Mouse (Mus musculus) bone marrow, adult 2 months (tissue): ENCODE measurements around the gene Bcap29. TPM values are rescaled to one million over a fixed set of nuclear protein-coding genes. Genes with fewer than 3 reads are reported as not detected.

ENCODE experiments used
- H3K27ac ChIP-seq: fragments of 200-500 bp; 2 replicates; pipeline ENCODE4 v1.5.1; 2012; ENCODE audit warnings: low read depth, mild to moderate bottlenecking, control low read depth, inconsistent platforms, low read length; ENCODE audit not compliant: control insufficient read depth, poor library complexity, insufficient read depth
- H3K4me1 ChIP-seq: fragments of 200-500 bp; 2 replicates; pipeline ENCODE4 v1.6.1; 2011; ENCODE audit warnings: low read length; ENCODE audit not compliant: control insufficient read depth, insufficient read depth
- H3K4me3 ChIP-seq: fragments of 200-500 bp; replicated peaks from 2 replicates; pipeline ENCODE3; 2011; ENCODE audit warnings: mild to moderate bottlenecking, low read depth, low read length, control low read depth; ENCODE audit not compliant: control insufficient read depth
- CTCF ChIP-seq: fragments of 200-500 bp; IDR thresholded peaks from 2 replicates; pipeline ENCODE4 v1.5.1; 2011; ENCODE audit warnings: low read length, control low read depth; ENCODE audit not compliant: control insufficient read depth, insufficient read depth
- POLR2A ChIP-seq: fragments of 200-500 bp; IDR thresholded peaks from 2 replicates; pipeline ENCODE4 v1.6.1; 2011; ENCODE audit warnings: low read depth, mild to moderate bottlenecking, control low read depth, low read length, borderline replicate concordance; ENCODE audit not compliant: control insufficient read depth
- WGBS: fragments of 180-500 bp; shearing (Covaris S2); methylation state at CpG from one replicate; pipeline ENCODE4 v1.1.7; 2018; 5-methylcytosine and 5-hydroxymethylcytosine counted together
- polyA plus RNA-seq: library from polyadenylated mRNA; stranded (reverse); fragments of >200 nt; gene quantifications from 2 replicates; pipeline ENCODE4 v1.2.4, GENCODE M21; 2011; ENCODE audit warnings: low replicate concordance; ENCODE audit not compliant: missing spikeins, insufficient read depth, insufficient read length

Gene Bcap29
- polyA plus RNA-seq, 1 experiment, result 12.6 TPM

GRCm38 (mm10) chr12:31560712-31561111 is 73.7 kb downstream of the Bcap29 start:
- TF ChIP-seq CTCF (no peak), POLR2A (no peak)
- Histone ChIP-seq H3K4me1 (no peaks in the 10 kb centered on the region), H3K4me3 (no peak overlapping the region), H3K27ac (no peak overlapping the region)
- WGBS, result 66% methylated on average over 5 of the region's 5 CpGs

DNA sequence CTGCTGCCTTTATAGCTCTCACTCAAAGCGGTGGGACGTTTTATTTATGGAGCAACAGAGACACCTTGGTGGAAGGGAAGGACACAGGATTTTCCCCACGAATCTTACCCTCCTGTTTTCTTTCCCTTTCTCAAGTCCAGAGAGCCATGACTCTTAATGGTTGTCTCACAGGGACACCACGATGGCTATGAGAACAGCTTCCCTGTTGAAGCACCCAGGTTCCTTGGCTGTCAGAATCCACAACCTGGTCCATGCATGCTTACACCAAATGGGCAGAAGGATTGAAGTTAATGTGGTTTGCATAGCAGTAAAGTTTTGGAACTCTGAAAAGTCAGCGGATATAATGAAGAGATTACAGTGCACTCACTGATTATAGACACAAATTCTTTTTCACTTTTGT is 74.5 kb downstream of the Bcap29 start:
- no peak overlapping the region for H3K27ac ChIP-seq
- no peak overlapping the region for H3K4me3 ChIP-seq
- TF ChIP-seq POLR2A (no peak), CTCF (no peak)
- WGBS, result 15% methylated on average over 5 of the region's 5 CpGs
- H3K4me1 ChIP-seq, result no peaks in the 10 kb centered on the region

DNA sequence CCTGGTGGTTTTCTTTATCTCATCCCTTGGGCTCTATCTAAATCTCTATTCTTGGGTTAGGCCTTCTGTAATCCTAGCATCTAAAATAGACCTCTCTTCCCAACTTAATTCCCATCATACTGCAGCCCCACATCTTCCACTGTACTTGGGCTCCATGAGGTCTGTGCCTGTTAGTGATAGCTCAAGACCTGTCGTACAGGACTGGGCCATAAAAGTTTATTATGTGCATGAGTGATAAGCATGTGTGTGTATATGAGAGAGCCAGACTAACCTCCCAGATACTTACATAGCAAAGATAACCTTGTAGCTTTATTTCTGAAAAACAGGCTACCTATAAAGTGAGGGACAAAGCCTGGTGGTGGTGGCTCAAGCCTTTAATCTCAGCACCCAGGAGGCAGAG is 80.1 kb downstream of the Bcap29 start:
- TF ChIP-seq CTCF (no peak), POLR2A (no peak)
- WGBS, result 83% methylated on average over 1 of the region's 1 CpGs
- Histone ChIP-seq H3K4me3 (no peak overlapping the region), H3K4me1 (no peaks in the 10 kb centered on the region), H3K27ac (no peak overlapping the region)

- TF ChIP-seq POLR2A (no peak), CTCF (no peak)
- WGBS, result 52% methylated on average over 1 of the region's 1 CpGs
- H3K4me1 ChIP-seq, result no peaks in the 10 kb centered on the region
Measured at GRCm38 (mm10) chr12:31551252-31551651, 83.2 kb downstream of the Bcap29 start.

GRCm38 (mm10) chr12:31546061-31546460 is 88.4 kb downstream of the Bcap29 start:
- Histone ChIP-seq H3K27ac (no peak overlapping the region), H3K4me3 (no peak overlapping the region), H3K4me1 (no peaks in the 10 kb centered on the region)
- 8% methylated on average over 1 of the region's 1 CpGs for WGBS
- TF ChIP-seq CTCF (no peak), POLR2A (no peak)

More at GRCm38 (mm10) chr12:31551252-31551651, 83.2 kb downstream of the Bcap29 start:
- Histone ChIP-seq H3K27ac (no peak overlapping the region), H3K4me3 (no peak overlapping the region)

DNA sequence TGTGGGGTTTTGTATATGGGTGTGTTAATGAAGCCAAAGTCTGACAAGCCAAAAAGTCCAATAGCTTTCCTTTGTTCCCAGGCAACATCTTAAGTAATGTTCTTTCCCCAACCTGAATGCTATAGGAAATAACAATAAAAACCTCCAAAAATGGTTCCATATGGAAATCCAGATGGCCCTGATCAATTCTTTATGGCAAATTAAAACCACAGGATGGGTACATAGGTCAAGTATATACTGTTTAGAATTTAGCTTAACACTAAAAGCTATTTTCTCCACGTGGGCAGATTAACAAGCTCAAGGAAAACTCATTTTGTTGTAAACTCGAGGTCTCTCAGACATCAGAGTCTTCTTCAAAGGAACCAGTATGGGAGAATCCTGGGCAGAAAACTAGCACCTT is 89.2 kb downstream of the Bcap29 start:
- H3K4me3 ChIP-seq, result no peak overlapping the region
- 54% methylated on average over 2 of the region's 2 CpGs for WGBS
- TF ChIP-seq POLR2A (no peak), CTCF (no peak)
- H3K27ac ChIP-seq, result no peak overlapping the region
- H3K4me1 ChIP-seq, result no peaks in the 10 kb centered on the region

DNA sequence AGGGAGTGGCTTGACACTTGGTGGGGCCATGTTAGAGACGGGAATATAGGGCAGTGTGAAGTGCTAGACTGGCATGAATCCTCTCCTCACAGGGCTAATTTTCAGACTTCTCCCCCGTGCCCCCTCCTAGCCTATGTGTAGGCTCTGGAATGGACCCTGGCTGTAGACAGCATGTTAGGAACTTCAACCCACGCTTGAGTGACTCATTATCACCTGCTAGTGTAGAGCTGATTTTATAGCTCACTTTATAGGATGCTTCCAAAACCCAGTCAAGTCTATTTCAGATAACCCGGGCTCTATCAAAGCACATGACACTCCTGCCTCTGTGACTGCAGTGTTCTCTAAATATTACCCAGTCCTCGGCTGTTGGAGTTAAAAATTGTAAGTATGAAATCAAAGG is 92.9 kb downstream of the Bcap29 start:
- TF ChIP-seq CTCF, result no peak
- no peak for TF ChIP-seq POLR2A
- no peak overlapping the region for H3K27ac ChIP-seq
- no peaks in the 10 kb centered on the region for H3K4me1 ChIP-seq
- WGBS, result 69% methylated on average over 5 of the region's 5 CpGs
- no peak overlapping the region for H3K4me3 ChIP-seq

Other genes starting within 250 kb of the Bcap29 start
- 2.9 and 6.1 TPM in 2 replicates for gene Slc26a3, start 243.8 kb downstream of the Bcap29 start, polyA plus RNA-seq
- gene Cbll1, start 135.0 kb downstream of the Bcap29 start, polyA plus RNA-seq, result 6.1 and 7.7 TPM in 2 replicates
- 0.50 TPM in 1 of 2 replicates, not detected in the other for gene Slc26a4, start 74.7 kb downstream of the Bcap29 start, polyA plus RNA-seq
- gene Dus4l, start 20.2 kb upstream of the Bcap29 start, polyA plus RNA-seq, result 6.0 and 14.3 TPM in 2 replicates
- gene Cog5, start 20.2 kb upstream of the Bcap29 start, polyA plus RNA-seq, result 6.0 and 25.0 TPM in 2 replicates
- gene Gpr22, start 79.3 kb upstream of the Bcap29 start, polyA plus RNA-seq, result not detected in 2 replicates